Comparison of ENCODE assay signal across 8 mouse cellular contexts in the genomic region with DNA sequence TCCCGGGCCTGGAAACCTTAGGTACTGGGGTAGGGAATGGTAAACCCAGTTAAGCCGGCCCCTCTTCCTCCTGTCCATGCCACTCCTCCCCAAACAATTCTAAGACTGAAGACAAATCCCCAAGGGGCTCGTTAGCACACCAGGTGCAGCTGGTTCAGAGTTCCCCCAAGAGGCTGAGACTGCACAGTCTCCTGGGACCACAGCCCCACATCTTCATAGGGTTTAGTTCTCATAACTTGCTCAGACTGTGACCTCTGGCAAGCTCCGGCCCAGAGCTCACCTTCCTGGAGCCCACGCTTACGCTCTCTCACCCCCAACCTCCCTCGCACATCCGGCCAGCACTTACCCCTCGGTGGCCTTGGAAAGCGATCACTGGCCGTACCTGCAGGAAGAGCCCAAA. TPM values are rescaled to one million over a fixed set of nuclear protein-coding genes. Genes with fewer than 3 reads are reported as not detected.
DNase-seq lines count a peak whose midpoint lies in the region; ATAC-seq and TF ChIP-seq lines count a peak whose summit lies in the region.

No protein-coding gene starts in this region.

- no peak for TF ChIP-seq POLR2A in cerebellum, adult 2 months (IDR thresholded peaks at IDR 0.05; ENCODE audit: borderline replicate concordance, insufficient read depth, low read length)

- peak overlapping the region; percentile 92 for H3K4me2 ChIP-seq in liver, embryonic 16.5 days (ENCODE audit: low read depth, low read length)
- peak overlapping the region; percentile 56 for H3K4me2 ChIP-seq in stomach, embryonic 14.5 days (replicated peaks; ENCODE audit: low read depth, low read length)

- peaks cover 6% of the 10 kb centered on the region for H3K4me1 ChIP-seq in cerebellum, adult 2 months (ENCODE audit: control insufficient read depth, insufficient read depth, low read length)
- H3K4me1 ChIP-seq in liver, embryonic 16.5 days (ENCODE audit: control insufficient read depth, low read depth, low read length), result peaks cover 16% of the 10 kb centered on the region
- peaks cover 17% of the 10 kb centered on the region; the same call in 1 of the 2 replicates for H3K4me1 ChIP-seq in stomach, embryonic 14.5 days (ENCODE audit: control insufficient read depth, insufficient read depth, low read length)

- H3K9me3 ChIP-seq in liver, embryonic 16.5 days (replicated peaks; ENCODE audit: control insufficient read depth, low read length), result no peaks in the 10 kb centered on the region
- H3K9me3 ChIP-seq in stomach, embryonic 14.5 days (ENCODE audit: control insufficient read depth, low read depth, low read length), result no peaks in the 10 kb centered on the region

- H3K36me3 ChIP-seq in liver, embryonic 16.5 days (ENCODE audit: control insufficient read depth, insufficient read depth), result peaks cover 15% of the 10 kb centered on the region
- H3K36me3 ChIP-seq in stomach, embryonic 14.5 days (ENCODE audit: control insufficient read depth, insufficient read depth, low read length), result peaks cover 26% of the 10 kb centered on the region

- no peak for TF ChIP-seq CTCF in cerebellum, adult 2 months (IDR thresholded peaks at IDR 0.05; ENCODE audit: borderline replicate concordance, insufficient read depth, low read depth, low read length)

- H3K9ac ChIP-seq in liver, embryonic 16.5 days (ENCODE audit: low read depth, low read length), result peak overlapping the region; percentile 49; the same call in 1 of the 2 replicates
- peak overlapping the region; percentile 28; the same call in 1 of the 2 replicates for H3K9ac ChIP-seq in stomach, embryonic 14.5 days (replicated peaks; ENCODE audit: low read depth, low read length)

- peak; percentile 23 for ATAC-seq in liver, embryonic 16.5 days (ENCODE audit: low read depth)
- ATAC-seq in stomach, embryonic 14.5 days (ENCODE audit: insufficient number of reproducible peaks, insufficient read depth, low FRiP score, low read depth), result peak; percentile 29
- no peak for ATAC-seq in inflammation-experienced regulatory T-cells, adult 6 months

- H3K4me3 ChIP-seq in cerebellum, adult 2 months (replicated peaks; ENCODE audit: insufficient read depth, low read depth, low read length), result peak overlapping the region; percentile 39
- H3K4me3 ChIP-seq in liver, embryonic 16.5 days (ENCODE audit: low read depth, low read length), result peak overlapping the region; percentile 62
- H3K4me3 ChIP-seq in stomach, embryonic 14.5 days (ENCODE audit: low read depth, low read length), result peak overlapping the region; percentile 33

- DNase-seq in cerebellum, adult 2 months, result no peak
- DNase-seq in cerebellum, postnatal 14 days, result no peak
- peak; percentile 7 for DNase-seq in thymus, postnatal 14 days
- DNase-seq in thymus, postnatal 36 days, result no peak
- no peak for DNase-seq in layer of hippocampus, postnatal 36 days

- 13% methylated on average over 11 of the region's 11 CpGs for WGBS in cerebellum, adult 2 months
- WGBS in liver, embryonic 16.5 days (ENCODE audit: insufficient replicate concordance), result 14% methylated on average over 11 of the region's 11 CpGs
- WGBS in stomach, embryonic 14.5 days, result 7% methylated on average over 11 of the region's 11 CpGs

- no peak overlapping the region for H3K27ac ChIP-seq in cerebellum, adult 2 months (ENCODE audit: insufficient read depth, low read length)
- H3K27ac ChIP-seq in liver, embryonic 16.5 days (ENCODE audit: low read length), result no peak overlapping the region
- H3K27ac ChIP-seq in stomach, embryonic 14.5 days (ENCODE audit: low read length), result no peak overlapping the region

- no peaks in the 10 kb centered on the region for H3K27me3 ChIP-seq in cerebellum, adult 2 months (ENCODE audit: control insufficient read depth, insufficient read depth, low read length)
- peaks cover 12% of the 10 kb centered on the region for H3K27me3 ChIP-seq in liver, embryonic 16.5 days (ENCODE audit: control insufficient read depth, insufficient read depth, low read depth, low read length)
- 0 out of 2 replicates have a peak, but pooled peaks cover 3% of the 10 kb centered on the region for H3K27me3 ChIP-seq in stomach, embryonic 14.5 days (ENCODE audit: control insufficient read depth, insufficient read depth, low read length)

RNA-seq across cellular contexts. Expression of gene Ell3, which starts 2.3 kb away (rescaled TPM):
- polyA plus RNA-seq in cerebellum, adult 2 months (2012; rRNA removed), result 0.08 TPM in 1 of 2 replicates, not detected in the other
- polyA plus RNA-seq in liver, embryonic 16.5 days (2015; fragmentation: Nextera tagmentation; extraction: Ambion mirVana), result 3.4 and 3.6 TPM in 2 replicates
- polyA plus RNA-seq in stomach, embryonic 14.5 days (2014; fragmentation: Nextera tagmentation; extraction: Ambion mirVana), result 13.7 and 14.1 TPM in 2 replicates
- 1 to 10 TPM in 1 of 3 experiments, under 1 TPM in 2; 0.63 to 1.8 (median 0.65) TPM for polyA plus RNA-seq in inflammation-experienced regulatory T-cells, adult 6 months (2017; shearing (Covaris generic))
- total RNA-seq in layer of hippocampus, postnatal 36 days (2021), result not detected

RNA-seq across cellular contexts. Expression of gene Serf2, which starts 7.2 kb away (rescaled TPM):
- polyA plus RNA-seq in cerebellum, adult 2 months (2012; rRNA removed), result 282 and 303 TPM in 2 replicates
- 209 and 224 TPM in 2 replicates for polyA plus RNA-seq in liver, embryonic 16.5 days (2015; fragmentation: Nextera tagmentation; extraction: Ambion mirVana)
- 552 and 574 TPM in 2 replicates for polyA plus RNA-seq in stomach, embryonic 14.5 days (2014; fragmentation: Nextera tagmentation; extraction: Ambion mirVana)
- polyA plus RNA-seq in inflammation-experienced regulatory T-cells, adult 6 months (2017; shearing (Covaris generic)), result 1,000 to 10,000 TPM in 1 of 3 experiments, 100 to 1,000 TPM in 2; 695 to 1,210 (median 882) TPM
- 100 to 1,000 TPM; 157 to 175 TPM for total RNA-seq in layer of hippocampus, postnatal 36 days (2021)

RNA-seq across cellular contexts. Expression of gene Hypk, which starts 11.3 kb away (rescaled TPM):
- 24.7 and 27.5 TPM in 2 replicates for polyA plus RNA-seq in cerebellum, adult 2 months (2012; rRNA removed)
- polyA plus RNA-seq in liver, embryonic 16.5 days (2015; fragmentation: Nextera tagmentation; extraction: Ambion mirVana), result 64.5 and 79.5 TPM in 2 replicates
- polyA plus RNA-seq in stomach, embryonic 14.5 days (2014; fragmentation: Nextera tagmentation; extraction: Ambion mirVana), result 89.7 and 90.8 TPM in 2 replicates
- polyA plus RNA-seq in inflammation-experienced regulatory T-cells, adult 6 months (2017; shearing (Covaris generic)), result 100 to 1,000 TPM; 130 to 261 (median 152) TPM
- 10 to 100 TPM; 17.3 to 19.6 TPM for total RNA-seq in layer of hippocampus, postnatal 36 days (2021)

RNA-seq across cellular contexts. Expression of gene Serinc4, which starts 14.8 kb away (rescaled TPM):
- 0.46 and 0.57 TPM in 2 replicates for polyA plus RNA-seq in cerebellum, adult 2 months (2012; rRNA removed)
- polyA plus RNA-seq in liver, embryonic 16.5 days (2015; fragmentation: Nextera tagmentation; extraction: Ambion mirVana), result 0.05 and 0.20 TPM in 2 replicates
- 0.21 and 0.69 TPM in 2 replicates for polyA plus RNA-seq in stomach, embryonic 14.5 days (2014; fragmentation: Nextera tagmentation; extraction: Ambion mirVana)
- polyA plus RNA-seq in inflammation-experienced regulatory T-cells, adult 6 months (2017; shearing (Covaris generic)), result under 1 TPM in 1 of 3 experiments, not detected in 2; 0.62 TPM
- total RNA-seq in layer of hippocampus, postnatal 36 days (2021), result under 1 TPM; 0.23 to 0.32 TPM

RNA-seq across cellular contexts. Expression of gene Catsper2, which starts 28.2 kb away (rescaled TPM):
- 7.1 and 7.4 TPM in 2 replicates for polyA plus RNA-seq in cerebellum, adult 2 months (2012; rRNA removed)
- 0.63 and 0.78 TPM in 2 replicates for polyA plus RNA-seq in liver, embryonic 16.5 days (2015; fragmentation: Nextera tagmentation; extraction: Ambion mirVana)
- 2.2 and 3.0 TPM in 2 replicates for polyA plus RNA-seq in stomach, embryonic 14.5 days (2014; fragmentation: Nextera tagmentation; extraction: Ambion mirVana)
- 1 to 10 TPM; 2.4 to 6.2 (median 3.1) TPM for polyA plus RNA-seq in inflammation-experienced regulatory T-cells, adult 6 months (2017; shearing (Covaris generic))
- 1 to 10 TPM; 5.7 to 6.4 TPM for total RNA-seq in layer of hippocampus, postnatal 36 days (2021)
